Mouse (Mus musculus) embryo, embryonic 9.5 days (tissue): ENCODE data around the gene Dvl3.

Experiments
- DNase-seq: peaks from one replicate; pipeline ENCODE4 v3.0.0-alpha.2; 2017; ENCODE audit errors: extremely low spot score

The Dvl3 gene

DNA sequence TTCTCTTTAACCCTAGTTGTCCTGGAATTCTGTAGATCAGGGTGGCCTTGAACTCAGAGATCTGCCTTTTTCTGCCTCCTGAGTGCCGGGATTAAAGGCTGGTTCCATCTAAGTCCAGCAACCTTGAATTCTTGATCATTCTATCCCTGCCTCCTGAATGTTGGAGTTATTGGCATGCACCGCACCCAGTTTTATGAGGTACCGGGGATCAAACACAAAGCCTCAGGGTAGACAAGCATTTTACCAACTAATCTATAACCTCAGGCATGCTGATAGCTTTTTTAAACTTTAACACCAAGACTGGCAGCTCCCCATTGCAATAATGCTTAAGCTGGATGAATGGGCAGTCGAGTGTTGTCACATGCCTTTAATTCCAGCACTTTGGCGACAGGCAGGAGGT lies 30.6 kb downstream of the Dvl3 start:
- no peak for DNase-seq

DNA sequence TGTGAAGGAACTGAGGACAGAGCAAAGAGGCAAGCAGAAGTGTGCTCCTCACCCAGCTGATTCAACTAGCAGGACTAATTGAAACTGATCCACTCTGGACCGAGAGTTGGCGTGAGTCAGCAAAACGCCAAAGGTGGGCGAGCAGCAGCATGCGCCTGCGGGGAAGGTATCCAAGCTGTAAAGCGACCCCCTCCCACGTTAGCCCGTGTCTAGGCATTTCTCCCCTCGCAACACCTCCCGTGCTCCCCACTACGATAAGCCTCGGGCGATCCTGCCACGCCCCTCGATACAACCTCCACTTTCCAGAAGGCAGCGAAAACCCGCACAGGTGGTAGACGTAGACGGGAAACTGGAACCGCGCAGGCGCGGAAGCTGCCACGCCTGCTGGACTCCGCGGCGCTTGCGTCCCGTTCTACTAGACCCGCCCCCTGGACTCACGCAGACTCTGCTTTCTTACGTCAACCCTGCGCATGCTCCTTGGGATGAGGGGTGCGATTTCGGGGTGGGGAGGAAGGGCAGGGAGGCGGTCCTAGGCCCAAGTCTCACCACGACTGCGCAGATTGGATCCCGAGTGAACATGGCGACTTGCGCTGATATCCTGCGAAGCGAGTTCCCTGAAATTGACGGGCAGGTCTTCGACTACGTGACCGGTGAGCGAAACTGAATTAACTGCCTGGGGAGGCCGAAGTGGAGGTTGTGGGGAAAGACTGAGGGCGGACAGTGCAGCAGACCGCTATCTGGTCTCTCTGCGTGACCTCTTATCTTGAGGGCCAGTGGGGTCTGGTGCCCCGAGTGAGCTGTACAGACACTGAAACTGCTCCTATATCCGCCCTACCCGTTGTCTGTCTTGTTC lies 31.5 kb downstream of the Dvl3 start, which contains the start of gene Abcf3:
Gene Abcf3 (plus strand): TSS at position 482 of the 853 bp plus-strand sequence.
- peak; percentile 97 for DNase-seq

DNA sequence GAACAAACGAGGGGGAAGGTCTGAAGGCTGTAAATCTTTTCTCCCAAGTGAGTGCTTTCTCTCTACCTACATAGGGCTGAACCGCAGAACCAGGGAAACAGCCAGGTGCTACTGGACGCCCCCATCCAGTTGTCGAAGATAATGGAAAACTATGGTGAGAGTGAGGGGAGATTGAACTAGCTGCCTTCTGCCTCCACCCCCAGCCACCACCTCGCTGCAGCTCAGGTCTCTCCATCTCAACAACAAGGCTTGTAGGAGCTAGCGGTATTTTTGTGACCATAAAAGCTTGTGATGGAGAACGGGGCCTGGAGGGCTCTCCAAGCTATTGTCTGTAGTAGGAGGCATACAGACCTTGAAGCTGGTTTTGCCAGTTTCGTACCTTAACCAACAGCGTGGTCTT lies 32.4 kb downstream of the Dvl3 start:
- no peak for DNase-seq

DNA sequence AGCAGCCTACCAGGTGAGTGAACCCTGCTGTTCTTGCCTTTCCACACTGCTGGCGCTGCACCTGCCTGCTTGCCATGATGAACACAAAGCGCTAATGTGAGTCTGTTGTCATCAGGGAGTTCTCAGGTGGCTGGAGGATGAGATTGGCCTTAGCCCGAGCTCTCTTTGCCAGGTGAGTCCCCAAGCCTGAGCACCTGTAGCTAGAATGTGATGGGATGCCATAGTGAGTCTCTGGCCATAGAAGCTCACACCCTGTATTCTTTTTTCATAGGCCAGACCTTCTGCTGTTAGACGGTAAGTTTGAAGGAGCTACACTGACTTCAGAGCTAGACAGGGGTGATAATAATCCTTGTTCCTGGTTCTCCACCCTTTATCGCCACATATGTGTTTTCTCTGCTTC lies 34.9 kb downstream of the Dvl3 start:
- DNase-seq = no peak

DNA sequence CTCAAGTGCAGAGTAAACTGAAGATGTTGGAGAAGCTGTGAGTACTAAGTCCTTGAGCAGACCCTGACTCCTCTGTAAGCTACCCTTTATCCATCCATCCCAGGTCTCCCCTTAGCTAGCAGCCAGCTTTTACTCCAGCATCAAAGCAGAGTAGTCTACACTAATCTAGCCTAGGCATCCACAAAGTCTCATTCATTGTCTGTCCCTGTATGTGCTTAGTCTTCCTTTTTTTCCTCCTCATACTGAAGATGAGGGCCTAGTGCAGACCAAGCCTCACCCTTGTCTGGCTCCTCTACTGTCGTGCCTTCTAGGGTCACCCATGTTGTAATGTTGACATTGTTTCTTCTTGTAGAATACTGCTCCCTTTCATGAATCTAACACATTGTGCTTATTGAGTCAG lies 35.8 kb downstream of the Dvl3 start:
- no peak for DNase-seq

DNA sequence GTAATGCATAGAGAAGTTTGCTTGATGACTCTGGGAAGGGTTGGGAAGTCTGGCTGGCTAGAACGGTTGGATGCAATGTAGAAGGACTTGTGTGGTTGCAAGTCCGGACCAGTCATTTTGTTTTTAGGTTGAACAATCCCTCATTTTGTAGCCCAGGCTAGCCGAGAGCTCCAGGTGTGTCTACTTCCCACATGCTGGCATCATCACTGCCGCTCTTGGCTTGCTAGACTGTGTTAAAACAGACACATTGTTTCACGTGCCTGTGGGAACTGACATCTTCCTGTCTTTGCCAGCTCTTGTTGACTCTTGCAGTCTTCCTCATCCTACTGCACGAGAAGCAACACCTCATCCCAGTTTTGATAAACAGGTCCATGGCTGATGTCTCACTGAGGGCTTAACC lies 38.2 kb downstream of the Dvl3 start:
- DNase-seq = no peak

DNA sequence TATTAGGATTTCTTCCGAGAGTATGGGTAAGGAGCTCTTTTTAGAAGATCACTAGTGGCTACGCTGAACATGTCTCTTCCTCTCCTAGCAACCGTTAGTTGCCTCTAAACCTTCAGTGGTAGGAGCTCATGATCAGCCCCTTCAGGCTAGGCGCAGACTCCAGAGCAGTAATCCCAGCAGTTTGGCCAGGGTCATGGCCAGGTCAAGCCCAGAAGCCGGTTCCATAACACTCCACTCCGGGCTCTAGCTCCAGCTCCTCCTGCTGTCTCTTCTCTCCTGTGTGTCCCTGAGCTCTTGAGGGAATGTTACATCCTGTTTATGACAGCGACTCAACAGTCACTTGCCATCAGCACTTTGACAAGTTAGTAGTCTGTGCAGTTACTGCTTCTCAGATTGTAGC lies 40.6 kb downstream of the Dvl3 start:
- DNase-seq = no peak

DNA sequence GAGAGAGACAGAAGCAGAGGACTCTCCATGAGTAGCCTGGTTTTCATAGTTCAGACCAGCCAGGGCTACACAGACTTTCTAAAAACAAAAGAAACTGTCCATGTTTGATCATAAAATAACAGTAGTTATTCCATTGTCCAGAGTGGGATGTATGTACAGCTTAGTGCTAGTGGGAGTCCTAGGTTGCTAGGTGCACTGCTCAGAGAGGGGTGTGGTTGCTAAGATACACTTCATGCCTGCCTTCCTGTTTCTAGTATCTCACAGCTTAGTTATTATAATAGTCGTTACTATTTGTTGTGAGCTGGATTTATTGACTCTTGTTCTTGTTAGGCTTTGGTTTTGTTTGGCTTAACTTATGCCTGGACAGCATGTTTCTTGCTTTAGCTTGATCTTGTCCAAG lies 48.3 kb downstream of the Dvl3 start:
- no peak for DNase-seq
